Mouse (Mus musculus) ES-E14 (cell line): ENCODE results near the gene Vwa2.

ENCODE experiments used
- CHD2 ChIP-seq: IDR thresholded peaks from 2 replicates; pipeline ENCODE4 v1.6.1; 2014; ENCODE audit warnings: mild to moderate bottlenecking, low read depth, low read length, inconsistent platforms
- ZNF384 ChIP-seq: IDR thresholded peaks from 2 replicates; pipeline ENCODE4 v1.6.1; 2012; ENCODE audit warnings: low read depth, low read length, inconsistent platforms

- TF ChIP-seq ZNF384 (no peak), CHD2 (no peak)
Observed at GRCm38 (mm10) chr19:56929392-56929791, 55.3 kb downstream of the Vwa2 start.
